Mouse (Mus musculus) CH12.LX (cell line): ENCODE results near the gene Creb1.

Experiments used
- CTCF ChIP-seq, 2 experiments: IDR thresholded peaks in 1 of 2; conservative IDR thresholded peaks in 1 of 2; 2 replicates each; pipeline ENCODE4 v1.5.1; 2011 to 2012; ENCODE audit warnings: low read depth in 2 of 2, low read length in 2 of 2, improper control_type of control experiment in 1 of 2, inconsistent platforms in 1 of 2, mild to moderate bottlenecking in 1 of 2, moderate library complexity in 1 of 2
- EP300 ChIP-seq: IDR thresholded peaks from 2 replicates; pipeline ENCODE4 v1.6.1; 2011; ENCODE audit warnings: low read length, improper control_type of control experiment
- POLR2A ChIP-seq: IDR thresholded peaks from 2 replicates; pipeline ENCODE4 v1.6.1; 2011; ENCODE audit warnings: low read depth, mild to moderate bottlenecking, improper control_type of control experiment, low read length
- RAD21 ChIP-seq: IDR thresholded peaks from 2 replicates; pipeline ENCODE4 v1.6.1; 2011; ENCODE audit warnings: low read depth, mild to moderate bottlenecking, low read length, improper control_type of control experiment, moderate library complexity
- TBP ChIP-seq: conservative IDR thresholded peaks from 2 replicates; pipeline ENCODE4 v1.6.1; 2011; ENCODE audit warnings: low read depth, low read length, improper control_type of control experiment
- USF1 ChIP-seq: IDR thresholded peaks from 2 replicates; pipeline ENCODE4 v1.6.1; 2014; ENCODE audit warnings: low read depth, mild to moderate bottlenecking, inconsistent platforms, low read length, improper control_type of control experiment
- ZMIZ1 ChIP-seq: IDR thresholded peaks from 2 replicates; pipeline ENCODE4 v1.6.1; 2012; ENCODE audit warnings: low read depth, mild to moderate bottlenecking, inconsistent platforms, low read length, improper control_type of control experiment

DNA sequence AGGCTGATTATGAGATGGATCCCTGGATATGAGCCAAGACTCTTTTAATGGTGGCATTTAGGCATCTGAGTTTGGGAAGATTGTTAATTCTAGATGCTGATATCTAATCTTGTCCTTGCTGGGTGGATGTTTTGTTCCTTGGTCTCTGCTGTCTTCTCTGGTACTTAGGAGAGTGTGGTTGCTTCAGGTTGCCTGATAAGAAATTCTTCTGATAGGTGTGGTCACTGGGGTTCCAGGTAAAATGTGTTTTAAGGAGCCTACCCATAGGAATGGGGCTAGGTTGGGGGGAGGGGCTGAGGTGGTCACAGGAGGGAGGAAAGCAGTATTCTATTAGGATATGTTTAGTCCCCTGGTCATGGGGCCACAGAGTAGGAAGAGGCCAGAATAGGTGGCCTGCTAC, 35.6 kb upstream of the Creb1 start:
- TF ChIP-seq EP300 (no peak), CTCF (conservative IDR thresholded peaks at IDR 0.05 in 1 of 2, IDR thresholded peaks at IDR 0.05 in 1 of 2; ENCODE audit: low read depth in 2 of 2, low read length in 2 of 2) (no peak), RAD21 (no peak), USF1 (no peak), POLR2A (no peak), TBP (no peak), ZMIZ1 (no peak)
